Mouse (Mus musculus) kidney, adult 8-10 months (tissue): ENCODE results near the gene 1190005I06Rik.

Source experiments
- DNase-seq, 2 experiments: peaks; one replicate each; pipeline ENCODE4 v3.0.0; 2022

Gene 1190005I06Rik

GRCm38 (mm10) chr8:120666807-120667470 lies 19.5 kb upstream of the 1190005I06Rik start:
- DNase-seq: no peak

- DNase-seq: no peak
Observed at GRCm38 (mm10) chr8:120665726-120666455, 18.5 kb upstream of the 1190005I06Rik start.

GRCm38 (mm10) chr8:120664566-120664965 lies 17.1 kb upstream of the 1190005I06Rik start:
- DNase-seq: no peak

- no peak for DNase-seq
Observed at GRCm38 (mm10) chr8:120657415-120657814, 10.0 kb upstream of the 1190005I06Rik start.

- no peak for DNase-seq
Observed at GRCm38 (mm10) chr8:120656322-120657052, 9.1 kb upstream of the 1190005I06Rik start.

- DNase-seq: peak in 1 of 2 experiments; percentile 23
Observed at GRCm38 (mm10) chr8:120644663-120645062, 2.8 kb downstream of the 1190005I06Rik start.

- no peak for DNase-seq
Observed at GRCm38 (mm10) chr8:120642031-120642662, 5.3 kb downstream of the 1190005I06Rik start.

- no peak for DNase-seq
Observed at GRCm38 (mm10) chr8:120641245-120641644, 6.2 kb downstream of the 1190005I06Rik start.

GRCm38 (mm10) chr8:120634329-120634839 lies 13.0 kb downstream of the 1190005I06Rik start:
- peak; percentile 78 to 82 for DNase-seq

- DNase-seq: no peak
Observed at GRCm38 (mm10) chr8:120633665-120634271, 13.7 kb downstream of the 1190005I06Rik start.

GRCm38 (mm10) chr8:120632969-120633664 lies 14.3 kb downstream of the 1190005I06Rik start:
- no peak for DNase-seq

GRCm38 (mm10) chr8:120631441-120632375 lies 15.7 kb downstream of the 1190005I06Rik start:
- DNase-seq: no peak

GRCm38 (mm10) chr8:120630848-120631247 lies 16.6 kb downstream of the 1190005I06Rik start:
- no peak for DNase-seq

GRCm38 (mm10) chr8:120630031-120630430 lies 17.4 kb downstream of the 1190005I06Rik start:
- no peak for DNase-seq

- DNase-seq: no peak
Observed at GRCm38 (mm10) chr8:120627298-120627697, 20.1 kb downstream of the 1190005I06Rik start.

- no peak for DNase-seq
Observed at GRCm38 (mm10) chr8:120626461-120626860, 21.0 kb downstream of the 1190005I06Rik start.

- no peak for DNase-seq
Observed at GRCm38 (mm10) chr8:120623608-120624007, 23.8 kb downstream of the 1190005I06Rik start.

- DNase-seq: no peak
Observed at GRCm38 (mm10) chr8:120622161-120622560, 25.3 kb downstream of the 1190005I06Rik start.

GRCm38 (mm10) chr8:120620441-120620840 lies 27.0 kb downstream of the 1190005I06Rik start:
- no peak for DNase-seq
